Mouse (Mus musculus) kidney, embryonic 14.5 days (tissue): Measurements from ENCODE around the gene Rlim. TPM values are rescaled to one million over a fixed set of nuclear protein-coding genes. Genes with fewer than 3 reads are reported as not detected.
A peak's percentile ranks its signal among the peaks of the same experiment; 100 is the strongest.

Source experiments
- ATAC-seq: fragments of 200-750 bp; cut with Nextera tagmentation; 2 replicates; pipeline ENCODE4 v1.8.0; 2017; ENCODE audit warnings: moderate number of reproducible peaks, mild to moderate bottlenecking, moderate TSS enrichment, moderate library complexity; ENCODE audit not compliant: low FRiP score, low TSS enrichment
- H3K27ac ChIP-seq: fragments of 300-500 bp; sonication (generic); 2 replicates; pipeline ENCODE4 v1.5.1; 2014; ENCODE audit warnings: low read depth, mild to moderate bottlenecking, low read length, moderate library complexity, mixed read lengths
- H3K27me3 ChIP-seq: fragments of 300-500 bp; sonication (generic); 2 replicates; pipeline ENCODE4 v1.6.1; 2014; ENCODE audit warnings: mild to moderate bottlenecking, low read length; ENCODE audit not compliant: control insufficient read depth, insufficient read depth
- H3K36me3 ChIP-seq: fragments of 300-500 bp; sonication (generic); 2 replicates; pipeline ENCODE4 v1.6.1; 2014; ENCODE audit warnings: low read length, mixed read lengths; ENCODE audit not compliant: control insufficient read depth, insufficient read depth
- H3K4me1 ChIP-seq: fragments of 300-500 bp; sonication (generic); 2 replicates; pipeline ENCODE4 v1.6.1; 2014; ENCODE audit warnings: low read length, mixed read lengths; ENCODE audit not compliant: control insufficient read depth, insufficient read depth
- H3K4me2 ChIP-seq: fragments of 300-500 bp; sonication (generic); replicated peaks from 2 replicates; pipeline ENCODE4 v1.6.1; 2014; ENCODE audit warnings: low read depth, mild to moderate bottlenecking, low read length
- H3K4me3 ChIP-seq: fragments of 300-500 bp; sonication (generic); 2 replicates; pipeline ENCODE4 v1.5.1; 2014; ENCODE audit warnings: mild to moderate bottlenecking, low read length
- H3K9ac ChIP-seq: fragments of 300-500 bp; sonication (generic); 2 replicates; pipeline ENCODE4 v1.6.1; 2014; ENCODE audit warnings: low read depth, mild to moderate bottlenecking, low read length, moderate library complexity
- H3K9me3 ChIP-seq: fragments of 300-500 bp; sonication (generic); 2 replicates; pipeline ENCODE4 v1.6.1; 2016; ENCODE audit warnings: low read length; ENCODE audit not compliant: control insufficient read depth
- WGBS: fragments of 180-500 bp; shearing (Covaris S2); extraction: QIAGEN DNeasy Blood & Tissue Kit; methylation state at CpG from one replicate; pipeline ENCODE4 v1.1.7; 2014; 5-methylcytosine and 5-hydroxymethylcytosine counted together
- polyA plus RNA-seq: library from polyadenylated mRNA; unstranded; fragments of >200 nt; fragmentation: Nextera tagmentation; extraction: Ambion mirVana; gene quantifications from 2 replicates; pipeline ENCODE4 v1.2.1, GENCODE M21; 2014

Rlim gene
- polyA plus RNA-seq, 1 experiment from 2014 or later, result 44.6 TPM

DNA sequence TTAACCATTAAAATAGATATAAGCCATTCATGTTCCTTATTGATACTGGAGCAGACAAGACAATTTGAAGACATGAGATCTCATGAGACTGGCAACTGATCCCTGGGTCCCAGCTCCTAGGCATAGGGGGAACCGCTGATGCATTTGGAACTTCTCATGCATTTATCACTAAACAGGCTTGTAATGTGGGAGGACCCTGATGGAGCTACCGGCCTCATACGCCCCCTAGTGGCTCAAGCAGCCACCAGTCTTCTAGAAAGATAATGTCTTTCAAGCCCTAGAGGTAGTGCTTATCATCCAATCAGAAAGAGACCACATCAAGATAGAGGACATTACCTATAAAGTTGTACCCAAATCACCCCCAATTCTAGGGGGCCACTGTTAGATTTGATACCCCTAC, 66.3 kb downstream of the Rlim start:
- peak; percentile 43; the same call in 1 of the 2 replicates for ATAC-seq
- Histone ChIP-seq H3K9me3 (no peaks in the 10 kb centered on the region), H3K4me2 (no peak overlapping the region), H3K4me1 (no peaks in the 10 kb centered on the region), H3K36me3 (no peaks in the 10 kb centered on the region), H3K4me3 (no peak overlapping the region), H3K9ac (no peak overlapping the region), H3K27ac (no peak overlapping the region), H3K27me3 (no peaks in the 10 kb centered on the region)
- WGBS, result 8% methylated on average over 3 of the region's 3 CpGs

Other genes starting within 250 kb of the Rlim start
- gene Slc16a2, start 159.3 kb downstream of the Rlim start, polyA plus RNA-seq, result 8.8 and 13.1 TPM in 2 replicates
- 1.5 and 1.8 TPM in 2 replicates for gene Nexmif, start 219.9 kb upstream of the Rlim start, polyA plus RNA-seq